ENCODE assay signal across 8 mouse cellular contexts in the genomic region with DNA sequence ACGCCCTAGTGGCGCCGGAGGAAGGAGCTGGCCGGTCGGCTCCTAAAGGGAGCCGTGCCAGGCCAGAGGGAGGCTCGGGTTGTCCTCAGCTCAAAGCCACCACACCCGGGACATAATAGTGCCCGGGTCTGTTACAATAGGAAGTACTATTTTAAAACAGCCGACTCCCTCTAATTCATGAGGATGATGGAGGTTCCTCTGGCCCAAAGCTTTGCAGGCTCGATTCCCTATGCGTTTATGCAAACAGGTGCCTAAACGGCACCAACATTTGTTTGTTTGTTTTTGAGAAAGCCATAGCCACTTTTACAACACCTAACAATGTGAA. TPM values are rescaled to one million over a fixed set of nuclear protein-coding genes. Genes with fewer than 3 reads are reported as not detected.
DNase-seq lines count a peak whose midpoint lies in the region; ATAC-seq and TF ChIP-seq lines count a peak whose summit lies in the region.

No protein-coding gene starts in this region.

- peaks cover 7% of the 10 kb centered on the region; the same call in 1 of the 2 replicates for H3K27me3 ChIP-seq in kidney, embryonic 15.5 days
- H3K27me3 ChIP-seq in embryonic facial prominence, embryonic 11.5 days (ENCODE audit: control insufficient read depth, insufficient read depth, low read length) = no peaks in the 10 kb centered on the region
- H3K27me3 ChIP-seq in hindbrain, postnatal 0 days (ENCODE audit: insufficient read depth, low read length) = no peaks in the 10 kb centered on the region
- no peaks in the 10 kb centered on the region for H3K27me3 ChIP-seq in midbrain, postnatal 0 days (ENCODE audit: insufficient read depth, low read length)

- H3K4me1 ChIP-seq in kidney, embryonic 15.5 days = peaks cover 25% of the 10 kb centered on the region
- no peaks in the 10 kb centered on the region; the same call in 1 of the 2 replicates for H3K4me1 ChIP-seq in embryonic facial prominence, embryonic 11.5 days (ENCODE audit: control insufficient read depth, insufficient read depth, low read length)
- H3K4me1 ChIP-seq in hindbrain, postnatal 0 days (ENCODE audit: insufficient read depth, low read length) = no peaks in the 10 kb centered on the region
- no peaks in the 10 kb centered on the region for H3K4me1 ChIP-seq in midbrain, postnatal 0 days (ENCODE audit: insufficient read depth, low read length)

- peak overlapping the region; percentile 95 for H3K4me2 ChIP-seq in kidney, embryonic 15.5 days
- H3K4me2 ChIP-seq in embryonic facial prominence, embryonic 11.5 days (ENCODE audit: low read depth, low read length) = peak overlapping the region; percentile 96
- peak overlapping the region; percentile 99 for H3K4me2 ChIP-seq in hindbrain, postnatal 0 days (ENCODE audit: low read depth, low read length)
- peak overlapping the region; percentile 72 for H3K4me2 ChIP-seq in midbrain, postnatal 0 days (ENCODE audit: low read depth, low read length, poor library complexity, severe bottlenecking)

- no peak for ATAC-seq in kidney, embryonic 15.5 days (replicated peaks; ENCODE audit: low FRiP score)
- ATAC-seq in embryonic facial prominence, embryonic 11.5 days (replicated peaks; ENCODE audit: insufficient number of reproducible peaks, low FRiP score, low TSS enrichment, low read depth) = no peak
- no peak for ATAC-seq in hindbrain, postnatal 0 days
- ATAC-seq in midbrain, postnatal 0 days (ENCODE audit: low FRiP score) = no peak

- WGBS in kidney, embryonic 15.5 days = under 1% methylated on average over 13 of the region's 13 CpGs
- WGBS in embryonic facial prominence, embryonic 11.5 days = 4% methylated on average over 13 of the region's 13 CpGs
- WGBS in hindbrain, postnatal 0 days = 2% methylated on average over 13 of the region's 13 CpGs
- WGBS in midbrain, postnatal 0 days = 4% methylated on average over 13 of the region's 13 CpGs

- no peaks in the 10 kb centered on the region for H3K9me3 ChIP-seq in kidney, embryonic 15.5 days (replicated peaks)
- no peaks in the 10 kb centered on the region for H3K9me3 ChIP-seq in embryonic facial prominence, embryonic 11.5 days (replicated peaks; ENCODE audit: control insufficient read depth, low read length)
- H3K9me3 ChIP-seq in hindbrain, postnatal 0 days (ENCODE audit: low read length) = no peaks in the 10 kb centered on the region
- no peaks in the 10 kb centered on the region for H3K9me3 ChIP-seq in midbrain, postnatal 0 days (ENCODE audit: low read length)

- peak overlapping the region; percentile 94 for H3K27ac ChIP-seq in kidney, embryonic 15.5 days
- H3K27ac ChIP-seq in embryonic facial prominence, embryonic 11.5 days (replicated peaks; ENCODE audit: low read depth, low read length) = peak overlapping the region; percentile 35; the same call in 1 of the 2 replicates
- H3K27ac ChIP-seq in hindbrain, postnatal 0 days = peak overlapping the region; percentile 72
- peak overlapping the region; percentile 68 for H3K27ac ChIP-seq in midbrain, postnatal 0 days (ENCODE audit: low read depth, low read length)

- no peak for TF ChIP-seq CTCF in hindbrain, postnatal 0 days (IDR thresholded peaks at IDR 0.05; ENCODE audit: low read depth)
- no peak for TF ChIP-seq CTCF in midbrain, postnatal 0 days (IDR thresholded peaks at IDR 0.05)

- DNase-seq in kidney, postnatal 4 days = no peak
- no peak for DNase-seq in embryonic facial prominence, embryonic 11.5 days (ENCODE audit: low spot score)
- no peak for DNase-seq in hindbrain, postnatal 0 days (ENCODE audit: low spot score)
- DNase-seq in midbrain, postnatal 0 days (ENCODE audit: low spot score) = no peak
- no peak for DNase-seq in cerebellum, adult 9-11 months
- no peak for DNase-seq in layer of hippocampus, postnatal 25 days (ENCODE audit: extremely low spot score in 1 of 2, low spot score in 1 of 2)
- no peak for DNase-seq in thymus, adult 18-20 months

- no peaks in the 10 kb centered on the region for H3K36me3 ChIP-seq in kidney, embryonic 15.5 days
- no peaks in the 10 kb centered on the region for H3K36me3 ChIP-seq in embryonic facial prominence, embryonic 11.5 days (replicated peaks; ENCODE audit: control insufficient read depth, insufficient read depth, low read depth, low read length)
- H3K36me3 ChIP-seq in hindbrain, postnatal 0 days (ENCODE audit: insufficient read depth, low read length) = no peaks in the 10 kb centered on the region
- H3K36me3 ChIP-seq in midbrain, postnatal 0 days (ENCODE audit: insufficient read depth, low read length) = no peaks in the 10 kb centered on the region

- H3K4me3 ChIP-seq in kidney, embryonic 15.5 days (replicated peaks) = peak overlapping the region; percentile 67
- peak overlapping the region; percentile 61 for H3K4me3 ChIP-seq in embryonic facial prominence, embryonic 11.5 days (ENCODE audit: low read depth, low read length)
- H3K4me3 ChIP-seq in hindbrain, postnatal 0 days (ENCODE audit: low read length) = peak overlapping the region; percentile 56
- H3K4me3 ChIP-seq in midbrain, postnatal 0 days (ENCODE audit: low read depth, low read length) = peak overlapping the region; percentile 74

- H3K9ac ChIP-seq in kidney, embryonic 15.5 days = peak overlapping the region; percentile 55
- peak overlapping the region; percentile 62 for H3K9ac ChIP-seq in embryonic facial prominence, embryonic 11.5 days (replicated peaks; ENCODE audit: low read length)
- peak overlapping the region; percentile 68 for H3K9ac ChIP-seq in hindbrain, postnatal 0 days (replicated peaks; ENCODE audit: low read length)
- H3K9ac ChIP-seq in midbrain, postnatal 0 days (replicated peaks; ENCODE audit: low read length, poor library complexity, severe bottlenecking) = peak overlapping the region; percentile 85

RNA-seq across cellular contexts. Expression of a gene that starts 0.3 kb away (rescaled TPM):
- polyA plus RNA-seq in kidney, embryonic 15.5 days (2015; fragmentation: Nextera tagmentation; extraction: Ambion mirVana) = 39.8 and 45.3 TPM in 2 replicates
- 8.6 and 10.6 TPM in 2 replicates for polyA plus RNA-seq in embryonic facial prominence, embryonic 11.5 days (2014; fragmentation: Nextera tagmentation; extraction: Ambion mirVana)
- total RNA-seq in hindbrain, postnatal 0 days (2014; rRNA removed) = 21.9 and 29.9 TPM in 2 replicates
- 28.4 and 29.2 TPM in 2 replicates for polyA plus RNA-seq in hindbrain, postnatal 0 days (2015; fragmentation: Nextera tagmentation; extraction: Ambion mirVana)
- 29.1 and 41.5 TPM in 2 replicates for total RNA-seq in midbrain, postnatal 0 days (2014; rRNA removed)
- polyA plus RNA-seq in midbrain, postnatal 0 days (2015; fragmentation: Nextera tagmentation; extraction: Ambion mirVana) = 31.2 and 34.3 TPM in 2 replicates
- total RNA-seq in layer of hippocampus, postnatal 25 days (2021) = 10 to 100 TPM; 90.3 to 90.9 TPM

RNA-seq across cellular contexts. Expression of a gene that starts 56.3 kb away (rescaled TPM):
- 33.7 and 36.7 TPM in 2 replicates for polyA plus RNA-seq in kidney, embryonic 15.5 days (2015; fragmentation: Nextera tagmentation; extraction: Ambion mirVana)
- 45.3 and 46.3 TPM in 2 replicates for polyA plus RNA-seq in embryonic facial prominence, embryonic 11.5 days (2014; fragmentation: Nextera tagmentation; extraction: Ambion mirVana)
- 18.0 and 22.6 TPM in 2 replicates for total RNA-seq in hindbrain, postnatal 0 days (2014; rRNA removed)
- polyA plus RNA-seq in hindbrain, postnatal 0 days (2015; fragmentation: Nextera tagmentation; extraction: Ambion mirVana) = 22.6 and 23.1 TPM in 2 replicates
- total RNA-seq in midbrain, postnatal 0 days (2014; rRNA removed) = 24.7 and 35.2 TPM in 2 replicates
- polyA plus RNA-seq in midbrain, postnatal 0 days (2015; fragmentation: Nextera tagmentation; extraction: Ambion mirVana) = 24.1 and 26.0 TPM in 2 replicates
- total RNA-seq in layer of hippocampus, postnatal 25 days (2021) = 10 to 100 TPM; 17.2 to 23.0 TPM

RNA-seq across cellular contexts. Expression of a gene that starts 56.4 kb away (rescaled TPM):
- 15.0 and 15.7 TPM in 2 replicates for polyA plus RNA-seq in kidney, embryonic 15.5 days (2015; fragmentation: Nextera tagmentation; extraction: Ambion mirVana)
- 26.0 and 29.7 TPM in 2 replicates for polyA plus RNA-seq in embryonic facial prominence, embryonic 11.5 days (2014; fragmentation: Nextera tagmentation; extraction: Ambion mirVana)
- total RNA-seq in hindbrain, postnatal 0 days (2014; rRNA removed) = 65.6 and 66.8 TPM in 2 replicates
- 79.7 and 80.3 TPM in 2 replicates for polyA plus RNA-seq in hindbrain, postnatal 0 days (2015; fragmentation: Nextera tagmentation; extraction: Ambion mirVana)
- 81.8 and 102 TPM in 2 replicates for total RNA-seq in midbrain, postnatal 0 days (2014; rRNA removed)
- 102 and 109 TPM in 2 replicates for polyA plus RNA-seq in midbrain, postnatal 0 days (2015; fragmentation: Nextera tagmentation; extraction: Ambion mirVana)
- total RNA-seq in layer of hippocampus, postnatal 25 days (2021) = 10 to 100 TPM; 49.8 to 51.0 TPM

Comparison
In these comparisons a context has a peak if more than half of its experiments do, and no peak if none do; other contexts are left out.
1. H3K27ac ChIP-seq: peak in every context shown above with its lines; median percentile 94 in kidney, embryonic 15.5 days; 72 in hindbrain, postnatal 0 days; 68 in midbrain, postnatal 0 days; 35 in embryonic facial prominence, embryonic 11.5 days.